Mouse (Mus musculus) liver, postnatal 0 days (tissue): ENCODE results near the gene Asap2. TPM values are rescaled to one million over a fixed set of nuclear protein-coding genes. Genes with fewer than 3 reads are reported as not detected.

ENCODE experiments used
- ATAC-seq: fragments of 200-750 bp; cut with Nextera tagmentation; 2 replicates; pipeline ENCODE4 v1.8.0; 2017; ENCODE audit warnings: mild to moderate bottlenecking, moderate library complexity
- DNase-seq: peaks from one replicate; pipeline ENCODE4 v3.0.0-alpha.2; 2016
- H3K27ac ChIP-seq: fragments of 300-500 bp; sonication (generic); 2 replicates; pipeline ENCODE4 v1.5.1; 2014; ENCODE audit warnings: antibody characterized with exemption, moderate library complexity, mild to moderate bottlenecking, low read depth
- H3K27me3 ChIP-seq: fragments of 300-500 bp; sonication (generic); 2 replicates; pipeline ENCODE4 v1.6.1; 2014; ENCODE audit warnings: low read length, control low read depth, mixed read lengths; ENCODE audit not compliant: insufficient read depth
- H3K36me3 ChIP-seq: fragments of 300-500 bp; sonication (generic); replicated peaks from 2 replicates; pipeline ENCODE4 v1.6.1; 2014; ENCODE audit warnings: mild to moderate bottlenecking, control low read depth, low read length, moderate library complexity, mixed read lengths; ENCODE audit not compliant: insufficient read depth
- H3K4me1 ChIP-seq: fragments of 300-500 bp; sonication (generic); 2 replicates; pipeline ENCODE4 v1.6.1; 2014; ENCODE audit warnings: antibody characterized with exemption, mild to moderate bottlenecking, control low read depth; ENCODE audit not compliant: insufficient read depth
- H3K4me2 ChIP-seq: fragments of 300-500 bp; sonication (generic); 2 replicates; pipeline ENCODE4 v1.6.1; 2014; ENCODE audit warnings: low read depth, mild to moderate bottlenecking, low read length, moderate library complexity, mixed read lengths
- H3K4me3 ChIP-seq: fragments of 300-500 bp; sonication (generic); 2 replicates; pipeline ENCODE4 v1.5.1; 2014; ENCODE audit warnings: low read depth, low read length
- H3K9ac ChIP-seq: fragments of 300-500 bp; sonication (generic); replicated peaks from 2 replicates; pipeline ENCODE4 v1.6.1; 2014; ENCODE audit warnings: mild to moderate bottlenecking, moderate library complexity
- H3K9me3 ChIP-seq: fragments of 300-500 bp; sonication (generic); 2 replicates; pipeline ENCODE4 v1.6.1; 2016; ENCODE audit warnings: mild to moderate bottlenecking, control low read depth, low read length, mixed read lengths
- CTCF ChIP-seq: sonication (generic); IDR thresholded peaks from 2 replicates; pipeline ENCODE4 v1.5.1; 2016; ENCODE audit warnings: antibody characterized with exemption, low read depth
- EP300 ChIP-seq: IDR thresholded peaks from 2 replicates; pipeline ENCODE4 v1.6.1; 2016; ENCODE audit warnings: antibody characterized with exemption, low read depth, mild to moderate bottlenecking
- WGBS: fragments of 180-500 bp; shearing (Covaris S2); extraction: QIAGEN DNeasy Blood & Tissue Kit; methylation state at CpG from one replicate; pipeline ENCODE4 v1.1.7; 2014; ENCODE audit not compliant: insufficient replicate concordance; 5-methylcytosine and 5-hydroxymethylcytosine counted together
- polyA plus RNA-seq: library from polyadenylated mRNA; unstranded; fragments of >200 nt; fragmentation: Nextera tagmentation; extraction: Ambion mirVana; gene quantifications from 2 replicates; pipeline ENCODE4 v1.2.1, GENCODE M21; 2015

Gene Asap2
- polyA plus RNA-seq, 1 experiment from 2014 or later = 0.96 TPM

DNA sequence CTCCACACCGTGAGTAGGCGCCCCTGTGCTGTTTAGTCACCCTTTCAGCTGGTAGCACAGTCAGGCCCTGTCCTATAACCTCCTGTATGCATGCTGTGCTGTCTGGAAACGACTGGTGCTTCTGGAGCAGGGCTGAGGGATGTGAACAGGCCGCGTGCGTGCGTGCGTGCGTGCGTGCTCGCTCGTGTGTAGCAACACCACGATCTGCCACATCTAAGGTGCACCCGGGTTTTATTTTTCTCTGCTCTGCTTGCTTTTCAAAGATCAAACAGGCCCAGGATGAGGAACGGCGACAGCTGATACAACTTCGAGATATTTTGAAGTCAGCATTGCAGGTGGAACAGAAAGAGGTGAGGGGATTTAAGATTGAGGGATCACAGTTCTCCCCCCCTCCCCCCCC is 222.6 kb downstream of the Asap2 start:
- H3K9ac ChIP-seq = no peak overlapping the region
- H3K27ac ChIP-seq = no peak overlapping the region
- DNase-seq (no peak), ATAC-seq (no peak)
- H3K4me2 ChIP-seq = no peak overlapping the region
- WGBS = 81% methylated on average over 17 of the region's 17 CpGs
- peaks cover 3% of the 10 kb centered on the region for H3K36me3 ChIP-seq
- H3K27me3 ChIP-seq = no peaks in the 10 kb centered on the region
- TF ChIP-seq EP300 = no peak
- no peak for TF ChIP-seq CTCF
- no peak overlapping the region for H3K4me3 ChIP-seq
- H3K4me1 ChIP-seq = peaks cover 5% of the 10 kb centered on the region; the same call in 1 of the 2 replicates
- no peaks in the 10 kb centered on the region for H3K9me3 ChIP-seq

DNA sequence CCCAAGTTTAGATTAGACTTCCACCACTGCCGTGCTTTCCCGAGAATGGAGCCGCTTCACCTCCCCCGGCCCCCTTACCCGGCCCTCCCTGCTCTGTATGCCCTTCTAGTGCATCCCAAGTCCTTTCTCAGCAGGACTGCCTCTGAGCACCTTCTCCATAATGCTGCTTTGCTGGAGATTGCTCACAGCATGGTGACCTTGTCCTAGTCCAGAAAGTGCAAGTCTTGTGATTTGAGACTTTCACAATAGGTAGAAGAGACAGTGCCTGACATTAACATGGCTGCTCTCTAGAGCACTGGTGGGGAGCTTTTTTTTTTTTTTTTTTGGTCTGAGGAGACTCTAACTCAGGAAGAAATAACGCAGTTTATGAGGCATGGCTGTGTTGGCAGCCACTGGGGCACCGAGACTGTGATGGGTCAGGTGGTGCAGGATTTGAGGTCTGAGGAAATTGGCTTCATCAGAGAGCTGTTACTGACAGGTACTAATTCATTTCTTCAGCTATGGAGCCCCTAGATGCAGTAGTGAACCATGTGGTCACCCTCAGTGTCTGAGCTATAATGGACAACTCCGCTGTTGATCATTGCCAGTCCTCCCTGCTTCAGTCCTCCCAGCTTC is 224.4 kb downstream of the Asap2 start:
- Histone ChIP-seq H3K27ac (no peak overlapping the region), H3K9ac (no peak overlapping the region), H3K4me2 (no peak overlapping the region), H3K4me1 (peaks cover 1% of the 10 kb centered on the region; the same call in 1 of the 2 replicates), H3K4me3 (no peak overlapping the region), H3K36me3 (peaks cover 3% of the 10 kb centered on the region), H3K9me3 (no peaks in the 10 kb centered on the region), H3K27me3 (no peaks in the 10 kb centered on the region)
- ATAC-seq (no peak), DNase-seq (no peak)
- 85% methylated on average over 8 of the region's 8 CpGs for WGBS
- TF ChIP-seq CTCF = no peak
- TF ChIP-seq EP300 = no peak

- no peaks in the 10 kb centered on the region for H3K9me3 ChIP-seq
- H3K9ac ChIP-seq = no peak overlapping the region
- no peak overlapping the region for H3K27ac ChIP-seq
- ATAC-seq (no peak), DNase-seq (no peak)
- no peaks in the 10 kb centered on the region for H3K36me3 ChIP-seq
- H3K4me3 ChIP-seq = no peak overlapping the region
- no peaks in the 10 kb centered on the region for H3K4me1 ChIP-seq
- H3K4me2 ChIP-seq = no peak overlapping the region
- WGBS = 42% methylated on average over 11 of the region's 11 CpGs
- TF ChIP-seq CTCF = no peak
- no peak for TF ChIP-seq EP300
- H3K27me3 ChIP-seq = no peaks in the 10 kb centered on the region
These were observed 227.7 kb downstream of the Asap2 start for GRCm38 (mm10) chr12:21217776-21218444.

DNA sequence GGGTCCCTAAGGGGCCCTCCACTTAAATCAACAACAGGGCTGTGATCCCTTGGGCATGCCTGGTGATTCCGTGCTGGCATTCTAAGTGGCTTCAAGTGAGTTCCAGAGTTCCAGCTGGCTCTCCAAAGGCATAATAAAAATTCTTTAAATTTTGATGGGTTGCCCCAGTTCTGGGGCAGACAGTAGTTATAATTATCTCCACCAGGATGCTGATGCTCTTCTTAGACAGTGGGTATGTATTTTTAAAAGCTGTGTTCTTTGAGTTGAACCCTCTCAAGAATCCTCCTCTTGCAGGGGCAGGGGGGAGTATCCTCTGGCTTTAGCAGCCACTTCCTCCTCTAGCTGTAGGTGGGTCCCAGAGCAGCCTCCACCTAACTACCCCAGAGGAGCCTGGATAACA is 230.3 kb downstream of the Asap2 start:
- Histone ChIP-seq H3K9me3 (no peaks in the 10 kb centered on the region), H3K4me3 (no peak overlapping the region), H3K4me1 (no peaks in the 10 kb centered on the region), H3K27ac (no peak overlapping the region), H3K9ac (no peak overlapping the region), H3K36me3 (no peaks in the 10 kb centered on the region), H3K27me3 (no peaks in the 10 kb centered on the region), H3K4me2 (no peak overlapping the region)
- no peak for DNase-seq
- WGBS = 80% methylated on average over 1 of the region's 1 CpGs
- ATAC-seq = no peak
- TF ChIP-seq CTCF (no peak), EP300 (no peak)

- Histone ChIP-seq H3K36me3 (no peaks in the 10 kb centered on the region), H3K9me3 (no peaks in the 10 kb centered on the region), H3K27ac (no peak overlapping the region), H3K27me3 (no peaks in the 10 kb centered on the region), H3K9ac (no peak overlapping the region), H3K4me1 (peaks cover 12% of the 10 kb centered on the region), H3K4me2 (no peak overlapping the region), H3K4me3 (no peak overlapping the region)
- ATAC-seq = no peak
- DNase-seq = no peak
- TF ChIP-seq EP300 (no peak), CTCF (no peak)
- WGBS = 79% methylated on average over 4 of the region's 4 CpGs
These were observed 233.7 kb downstream of the Asap2 start for GRCm38 (mm10) chr12:21223923-21224322.

DNA sequence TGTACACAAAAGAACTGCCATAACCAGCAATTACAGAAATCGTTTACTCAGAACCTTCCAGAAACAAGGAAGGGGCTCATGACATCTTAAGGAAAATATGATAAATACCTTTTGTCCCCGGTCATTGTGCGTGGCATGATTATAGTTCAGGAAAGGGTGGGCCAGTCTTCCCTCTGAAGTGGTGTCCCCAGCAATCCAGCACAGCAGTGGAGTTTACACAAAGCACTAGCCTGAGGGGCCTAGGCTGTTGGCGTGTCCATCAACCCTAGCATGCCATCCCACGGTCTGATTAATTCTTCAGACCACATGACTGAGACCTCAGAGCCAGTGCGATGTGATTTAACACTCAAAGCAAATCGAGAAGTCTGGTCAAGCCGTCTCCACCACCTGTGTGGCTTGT is 235.1 kb downstream of the Asap2 start:
- peaks cover 12% of the 10 kb centered on the region for H3K4me1 ChIP-seq
- no peaks in the 10 kb centered on the region for H3K36me3 ChIP-seq
- 80% methylated on average over 8 of the region's 8 CpGs for WGBS

More for the DNA sequence above, 235.1 kb downstream of the Asap2 start:
- DNase-seq (no peak), ATAC-seq (no peak)
- H3K4me3 ChIP-seq = no peak overlapping the region
- no peak overlapping the region for H3K4me2 ChIP-seq
- H3K9me3 ChIP-seq = no peaks in the 10 kb centered on the region
- no peaks in the 10 kb centered on the region for H3K27me3 ChIP-seq
- no peak for TF ChIP-seq EP300
- TF ChIP-seq CTCF = no peak
- H3K27ac ChIP-seq = no peak overlapping the region
- H3K9ac ChIP-seq = no peak overlapping the region
